ENCODE assay signal across 24 mouse cellular contexts in genomic region chr13:18839231-18839630, GRCm38 (mm10).
A peak's percentile ranks its signal among the peaks of the same experiment; 100 is the strongest.
DNase-seq lines count a peak whose midpoint lies in the region; ATAC-seq and TF ChIP-seq lines count a peak whose summit lies in the region.
"Had no signal": no experiment of that assay in that cellular context is flagged by ENCODE, and none has a peak within 500 bp of the region (broad histone marks: within the 10 kb centered on the region; RNA-seq: fewer than 3 reads in every experiment).

No protein-coding gene starts in this region.

- WGBS in midbrain, embryonic 11.5 days = 90% methylated on average over 4 of the region's 4 CpGs
- WGBS in midbrain, embryonic 13.5 days = 94% methylated on average over 4 of the region's 4 CpGs
- 95% methylated on average over 4 of the region's 4 CpGs for WGBS in forebrain, embryonic 15.5 days

- TF ChIP-seq CTCF in CH12.LX (conservative IDR thresholded peaks at IDR 0.05 in 1 of 2, IDR thresholded peaks at IDR 0.05 in 1 of 2; ENCODE audit: low read depth in 2 of 2, low read length in 2 of 2) = no peak

- no peak for ATAC-seq in midbrain, embryonic 11.5 days (ENCODE audit: low FRiP score)
- no peak for ATAC-seq in midbrain, embryonic 13.5 days
- peak; percentile 25 for ATAC-seq in inflammation-experienced regulatory T-cells, adult 6 months
- ATAC-seq in forebrain, embryonic 15.5 days (replicated peaks) = no peak
- ATAC-seq: activated CD4-positive, CD25-positive, alpha-beta regulatory T cell, adult 4 months; CD4-positive, CD25-positive, alpha-beta regulatory T cell, adult 4 months; Patski had no signal

- in situ Hi-C loops in CH12.LX (cut with MboI; ENCODE audit: low pct_ligation_motif_present, low pct_unique_long_range_greater_than_20kb, low sequenced_read_pairs) = no loop called here

- no peaks in the 10 kb centered on the region for H3K4me1 ChIP-seq in midbrain, embryonic 11.5 days (ENCODE audit: control insufficient read depth, insufficient read depth, low read length)
- no peaks in the 10 kb centered on the region for H3K4me1 ChIP-seq in midbrain, embryonic 13.5 days (replicated peaks)
- peaks cover 10 to 45% of the 10 kb centered on the region in 2 experiments for H3K4me1 ChIP-seq in CH12.LX (ENCODE audit: control insufficient read depth in 1 of 2, insufficient read depth in 2 of 2)
- no peaks in the 10 kb centered on the region for H3K4me1 ChIP-seq in forebrain, embryonic 15.5 days

- peak; percentile 94 for TF ChIP-seq EP300 in CH12.LX (IDR thresholded peaks at IDR 0.05; ENCODE audit: low read length)

- H3K4me3 ChIP-seq in midbrain, embryonic 11.5 days (ENCODE audit: low read depth, low read length) = no peak overlapping the region
- no peak overlapping the region for H3K4me3 ChIP-seq in midbrain, embryonic 13.5 days (replicated peaks)
- peak overlapping the region in 1 of 3 experiments; percentile 10 for H3K4me3 ChIP-seq in CH12.LX (replicated peaks in 1 of 3; ENCODE audit: low read depth in 2 of 3, low read length in 2 of 3, poor library complexity in 1 of 3)
- H3K4me3 ChIP-seq in forebrain, embryonic 15.5 days = no peak overlapping the region

- H3K9ac ChIP-seq in midbrain, embryonic 11.5 days (ENCODE audit: low read length) = no peak overlapping the region
- H3K9ac ChIP-seq in midbrain, embryonic 13.5 days (replicated peaks) = no peak overlapping the region
- H3K9ac ChIP-seq in CH12.LX (ENCODE audit: insufficient read depth, low read depth) = no peak overlapping the region
- no peak overlapping the region for H3K9ac ChIP-seq in forebrain, embryonic 15.5 days (replicated peaks)

- TF ChIP-seq RAD21 in CH12.LX (IDR thresholded peaks at IDR 0.05; ENCODE audit: low read depth, low read length) = no peak

- H3K79me2 ChIP-seq in CH12.LX (replicated peaks; ENCODE audit: control insufficient read depth, extremely low read depth, insufficient read depth, poor library complexity, severe bottlenecking) = no peaks in the 10 kb centered on the region

- no peak for TF ChIP-seq POLR2A in CH12.LX (IDR thresholded peaks at IDR 0.05; ENCODE audit: low read depth, low read length)

- H3K36me3 ChIP-seq in midbrain, embryonic 11.5 days (ENCODE audit: control insufficient read depth, insufficient read depth, low read length) = no peaks in the 10 kb centered on the region
- H3K36me3 ChIP-seq in midbrain, embryonic 13.5 days = peaks cover 10% of the 10 kb centered on the region
- H3K36me3 ChIP-seq in CH12.LX (replicated peaks in 1 of 2; ENCODE audit: control insufficient read depth in 1 of 2, insufficient read depth in 1 of 2, low read length in 1 of 2) = peaks cover 0 to 13% of the 10 kb centered on the region in 2 experiments
- peaks cover 2% of the 10 kb centered on the region; the same call in 1 of the 2 replicates for H3K36me3 ChIP-seq in forebrain, embryonic 15.5 days

- H3K9me3 ChIP-seq in midbrain, embryonic 11.5 days (ENCODE audit: control insufficient read depth, low read length) = no peaks in the 10 kb centered on the region
- no peaks in the 10 kb centered on the region for H3K9me3 ChIP-seq in midbrain, embryonic 13.5 days
- no peaks in the 10 kb centered on the region for H3K9me3 ChIP-seq in CH12.LX (replicated peaks; ENCODE audit: low read length)
- H3K9me3 ChIP-seq in forebrain, embryonic 15.5 days = no peaks in the 10 kb centered on the region
- H3K9me3 ChIP-seq: G1E had no signal

- dilution Hi-C loops in CH12.LX (cut with MboI; ENCODE audit: extremely low pct_ligation_motif_present, extremely low pct_unique_long_range_greater_than_20kb, low sequenced_read_pairs) = no loop called here

- no peak overlapping the region for H3K4me2 ChIP-seq in midbrain, embryonic 11.5 days
- no peak overlapping the region for H3K4me2 ChIP-seq in midbrain, embryonic 13.5 days (replicated peaks)
- H3K4me2 ChIP-seq in CH12.LX (ENCODE audit: insufficient read depth, low read depth, poor library complexity, severe bottlenecking) = peak overlapping the region; percentile 67; the same call in 1 of the 2 replicates
- H3K4me2 ChIP-seq in forebrain, embryonic 15.5 days (replicated peaks) = no peak overlapping the region

- peak; percentile 39 for DNase-seq in midbrain, embryonic 11.5 days (ENCODE audit: low spot score, missing footprints)
- DNase-seq in CD4-positive helper T cell, adult 2 months (ENCODE audit: low read depth, low spot score) = peak; percentile 16
- DNase-seq in CH12.LX (ENCODE audit: extremely low read depth) = peak; percentile 79
- no peak for DNase-seq in adrenal gland, postnatal 14 days
- DNase-seq in c-Kit-positive CD71-positive TER-119-positive erythroid progenitor cells, embryonic 14.5 days (ENCODE audit: low spot score) = no peak
- DNase-seq: adrenal gland, adult 2 months; adrenal gland, adult 8-10 months; adrenal gland, postnatal 10 days; adrenal gland, postnatal 25 days; adrenal gland, postnatal 36 days; B cell, adult 2 months; cerebellum, adult 11 months; cerebellum, adult 11-12 months; cerebellum, adult 18-20 months; cerebellum, adult 2 months; cerebellum, adult 8-10 months; cerebellum, adult 9-10 months had no signal

- H3K27me3 ChIP-seq in midbrain, embryonic 11.5 days (ENCODE audit: control insufficient read depth, insufficient read depth, low read length) = no peaks in the 10 kb centered on the region
- H3K27me3 ChIP-seq in midbrain, embryonic 13.5 days = no peaks in the 10 kb centered on the region
- H3K27me3 ChIP-seq in CH12.LX (replicated peaks) = no peaks in the 10 kb centered on the region
- no peaks in the 10 kb centered on the region for H3K27me3 ChIP-seq in forebrain, embryonic 15.5 days
- H3K27me3 ChIP-seq: Patski had no signal

- no peak overlapping the region for H3K27ac ChIP-seq in midbrain, embryonic 11.5 days (ENCODE audit: low read depth, low read length)
- H3K27ac ChIP-seq in midbrain, embryonic 13.5 days = no peak overlapping the region
- H3K27ac ChIP-seq in CH12.LX (ENCODE audit: insufficient read depth, low read depth) = no peak overlapping the region; the same call in 1 of the 2 replicates
- no peak overlapping the region for H3K27ac ChIP-seq in forebrain, embryonic 15.5 days (replicated peaks)

TF ChIP-seq in CH12.LX, 34 proteins besides CTCF, POLR2A, EP300 and RAD21:
- TF ChIP-seq MAFK (IDR thresholded peaks at IDR 0.05; ENCODE audit: insufficient replicate concordance, low read length) (peak; percentile 11; the same call in 1 of the 2 replicates), SIN3A (IDR thresholded peaks at IDR 0.05; ENCODE audit: low read length) (0 out of 2 replicates have a peak, but pooled peaks have one; percentile 36), SMC3 (IDR thresholded peaks at IDR 0.05; ENCODE audit: low read depth, low read length) (no peak), MYC (IDR thresholded peaks at IDR 0.05; ENCODE audit: low read depth, low read length) (no peak; the same call in 1 of the 2 replicates), MXI1 (IDR thresholded peaks at IDR 0.05; ENCODE audit: low read depth, low read length) (no peak), USF2 (conservative IDR thresholded peaks at IDR 0.05; ENCODE audit: low read depth, low read length) (no peak), MAX (IDR thresholded peaks at IDR 0.05; ENCODE audit: low read length) (no peak), CHD1 (IDR thresholded peaks at IDR 0.05; ENCODE audit: low read depth, low read length) (no peak), JUND (conservative IDR thresholded peaks at IDR 0.05; ENCODE audit: low read depth, low read length) (no peak; the same call in 1 of the 2 replicates), UBTF (IDR thresholded peaks at IDR 0.05; ENCODE audit: low read depth, low read length) (no peak), BHLHE40 (IDR thresholded peaks at IDR 0.05; ENCODE audit: low read depth, low read length) (peak; percentile 41; the same call in 1 of the 2 replicates), PAX5 (IDR thresholded peaks at IDR 0.05; ENCODE audit: low read length) (no peak), ZNF384 (IDR thresholded peaks at IDR 0.05; ENCODE audit: low read depth, low read length) (no peak), ZC3H11A (IDR thresholded peaks at IDR 0.05; ENCODE audit: low read depth, low read length) (no peak), KAT2A (IDR thresholded peaks at IDR 0.05; ENCODE audit: insufficient replicate concordance, low read length) (no peak), USF1 (IDR thresholded peaks at IDR 0.05; ENCODE audit: low read depth, low read length) (no peak), ELF1 (IDR thresholded peaks at IDR 0.05; ENCODE audit: low read depth, low read length) (no peak), HCFC1 (IDR thresholded peaks at IDR 0.05; ENCODE audit: low read depth, low read length) (no peak), TCF12 (IDR thresholded peaks at IDR 0.05; ENCODE audit: low read depth, low read length) (0 out of 2 replicates have a peak, but pooled peaks have one; percentile 15), IRF4 (IDR thresholded peaks at IDR 0.05; ENCODE audit: low read depth, low read length) (peak; percentile 62), RCOR1 (conservative IDR thresholded peaks at IDR 0.05; ENCODE audit: low read depth, low read length) (no peak; the same call in 1 of the 2 replicates), ZMIZ1 (IDR thresholded peaks at IDR 0.05; ENCODE audit: low read depth, low read length) (no peak), NRF1 (IDR thresholded peaks at IDR 0.05; ENCODE audit: low read depth, low read length) (no peak), GABPA (IDR thresholded peaks at IDR 0.05; ENCODE audit: insufficient replicate concordance, low read depth, low read length) (no peak), MEF2A (IDR thresholded peaks at IDR 0.05; ENCODE audit: borderline replicate concordance, low read depth, low read length) (peak; percentile 76; the same call in 1 of the 2 replicates), NELFE (IDR thresholded peaks at IDR 0.05; ENCODE audit: low read depth, low read length) (no peak), ZKSCAN1 (IDR thresholded peaks at IDR 0.05; ENCODE audit: borderline replicate concordance, low read depth, low read length) (no peak), JUN (IDR thresholded peaks at IDR 0.05; ENCODE audit: insufficient read depth, low read depth, low read length) (no peak; the same call in 1 of the 2 replicates), TBP (conservative IDR thresholded peaks at IDR 0.05; ENCODE audit: low read depth, low read length) (peak; percentile 54; the same call in 1 of the 2 replicates), CHD2 (IDR thresholded peaks at IDR 0.05; ENCODE audit: low read length) (no peak), ETS1 (conservative IDR thresholded peaks at IDR 0.05; ENCODE audit: low read depth, low read length) (peak; percentile 51; the same call in 1 of the 2 replicates), POLR2AphosphoS2 (IDR thresholded peaks at IDR 0.05; ENCODE audit: low read depth, low read length) (no peak), MAZ (IDR thresholded peaks at IDR 0.05; ENCODE audit: low read depth, low read length) (no peak), E2F4 (IDR thresholded peaks at IDR 0.05; ENCODE audit: insufficient replicate concordance, low read depth, low read length) (no peak)
TF ChIP-seq in CH12.LX: peak in this region for 8.

Comparison
In these comparisons a context has a peak if more than half of its experiments do, and no peak if none do; other contexts are left out.
1. DNase-seq: peak in midbrain, embryonic 11.5 days (single experiment), CD4-positive helper T cell, adult 2 months (single experiment) and CH12.LX (single experiment); none in adrenal gland, postnatal 14 days (single experiment) and c-Kit-positive CD71-positive TER-119-positive erythroid progenitor cells, embryonic 14.5 days (single experiment).